Mouse (Mus musculus) thymus, adult 18-20 months (tissue): ENCODE results near the gene Gm281.

Source experiments
- DNase-seq, 2 experiments: peaks; one replicate each; pipeline ENCODE4 v3.0.0; 2022; ENCODE audit warnings: mixed read lengths in 2 of 2

Gene Gm281

GRCm38 (mm10) chr14:13812801-13813479, 101.3 kb downstream of the Gm281 start:
- DNase-seq = no peak

- no peak for DNase-seq
These were observed 123.8 kb downstream of the Gm281 start for GRCm38 (mm10) chr14:13790446-13790845.

GRCm38 (mm10) chr14:13790001-13790400, 124.3 kb downstream of the Gm281 start:
- DNase-seq = no peak

GRCm38 (mm10) chr14:13782970-13783369, 131.3 kb downstream of the Gm281 start:
- no peak for DNase-seq

GRCm38 (mm10) chr14:13778383-13778782, 135.9 kb downstream of the Gm281 start:
- DNase-seq = no peak

- DNase-seq = no peak
These were observed 143.1 kb downstream of the Gm281 start for GRCm38 (mm10) chr14:13771163-13771562.

- DNase-seq = no peak
These were observed 143.6 kb downstream of the Gm281 start for GRCm38 (mm10) chr14:13770686-13771085.
